Mouse (Mus musculus) small intestine, adult 2 months (tissue): Measurements from ENCODE around the gene Gm28372.

Source experiments
- CTCF ChIP-seq: fragments of 200-500 bp; IDR thresholded peaks from 2 replicates; pipeline ENCODE4 v1.5.1; 2012; ENCODE audit warnings: low read depth, mild to moderate bottlenecking, control low read depth, inconsistent platforms, low read length, moderate library complexity, mixed read lengths; ENCODE audit not compliant: insufficient replicate concordance, insufficient read length; ENCODE audit errors: extremely low read depth
- POLR2A ChIP-seq: fragments of 200-500 bp; IDR thresholded peaks from 2 replicates; pipeline ENCODE4 v1.6.1; 2012; ENCODE audit warnings: low read depth, mild to moderate bottlenecking, control low read depth, inconsistent platforms, low read length, moderate library complexity

DNA sequence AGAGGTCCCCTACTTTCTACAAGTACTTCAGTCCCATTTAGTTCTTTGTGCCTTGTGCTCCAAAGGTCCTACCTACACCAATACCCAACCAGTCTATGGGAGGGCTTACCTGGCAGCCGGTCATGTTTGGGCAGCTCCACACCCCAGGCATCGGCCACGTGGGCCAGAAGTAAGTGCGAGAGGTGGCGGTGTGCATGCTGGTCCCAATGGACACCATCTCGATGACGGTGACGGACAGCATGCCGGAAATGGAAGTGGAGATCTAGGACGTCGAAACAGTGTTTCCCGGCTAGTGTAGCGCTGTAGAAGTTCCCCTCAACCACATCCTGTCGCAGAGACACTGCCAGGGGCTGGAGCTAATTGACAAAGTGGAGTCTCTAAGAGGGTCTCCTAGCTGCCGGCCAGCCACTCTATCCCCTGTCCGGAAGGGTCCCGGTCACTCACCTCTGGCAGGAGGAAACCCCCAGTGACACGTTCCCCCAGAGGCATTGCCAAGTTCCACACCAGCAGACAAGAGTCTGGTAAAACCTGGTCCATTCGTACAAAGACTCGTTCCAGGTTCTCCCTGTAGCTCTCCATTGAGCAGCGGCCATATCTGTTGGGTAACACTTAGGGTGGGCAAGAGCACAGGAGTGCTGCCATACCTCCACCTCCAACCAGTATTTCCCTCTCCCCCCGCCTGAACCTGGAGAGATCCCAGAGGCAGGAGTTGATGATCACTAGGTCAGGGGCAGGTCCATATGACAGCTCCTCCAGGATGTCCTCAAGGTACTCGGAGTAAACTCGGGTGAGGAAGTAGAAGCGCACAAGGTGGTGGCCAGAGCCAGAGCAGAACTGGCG is 17.0 kb downstream of the Gm28372 start:
- TF ChIP-seq CTCF: no peak
- no peak for TF ChIP-seq POLR2A
